Mouse (Mus musculus) thymus, postnatal 4 days (tissue): ENCODE measurements around the gene Plin5.
"Not testable (repeated sequence)": the region's sequence is repeated elsewhere in the genome, so short reads cannot be mapped to it uniquely, and the experiment has no call there.

Source experiments
- DNase-seq: peaks from one replicate; pipeline ENCODE4 v3.0.0; 2021

The Plin5 gene

DNA sequence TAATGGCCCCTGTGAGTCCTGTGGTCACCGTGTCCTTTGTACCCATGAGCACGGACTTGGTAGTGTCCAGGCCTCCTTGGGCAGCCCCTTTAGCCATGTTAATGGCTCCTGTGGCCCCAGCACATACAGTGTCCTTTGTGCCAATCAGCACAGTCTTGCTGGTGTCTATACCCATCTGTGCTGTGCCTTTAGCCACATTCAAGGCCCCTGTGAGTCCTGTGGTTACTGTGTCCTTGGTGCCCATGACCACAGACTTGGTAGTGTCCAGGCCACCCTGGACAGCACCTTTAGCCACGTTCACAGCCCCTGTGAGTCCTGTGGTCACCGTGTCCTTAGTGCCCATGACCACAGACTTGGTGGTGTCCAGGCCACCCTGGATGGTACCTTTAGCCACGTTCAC, 12.6 kb downstream of the Plin5 start:
- DNase-seq: not testable (repeated sequence)

DNA sequence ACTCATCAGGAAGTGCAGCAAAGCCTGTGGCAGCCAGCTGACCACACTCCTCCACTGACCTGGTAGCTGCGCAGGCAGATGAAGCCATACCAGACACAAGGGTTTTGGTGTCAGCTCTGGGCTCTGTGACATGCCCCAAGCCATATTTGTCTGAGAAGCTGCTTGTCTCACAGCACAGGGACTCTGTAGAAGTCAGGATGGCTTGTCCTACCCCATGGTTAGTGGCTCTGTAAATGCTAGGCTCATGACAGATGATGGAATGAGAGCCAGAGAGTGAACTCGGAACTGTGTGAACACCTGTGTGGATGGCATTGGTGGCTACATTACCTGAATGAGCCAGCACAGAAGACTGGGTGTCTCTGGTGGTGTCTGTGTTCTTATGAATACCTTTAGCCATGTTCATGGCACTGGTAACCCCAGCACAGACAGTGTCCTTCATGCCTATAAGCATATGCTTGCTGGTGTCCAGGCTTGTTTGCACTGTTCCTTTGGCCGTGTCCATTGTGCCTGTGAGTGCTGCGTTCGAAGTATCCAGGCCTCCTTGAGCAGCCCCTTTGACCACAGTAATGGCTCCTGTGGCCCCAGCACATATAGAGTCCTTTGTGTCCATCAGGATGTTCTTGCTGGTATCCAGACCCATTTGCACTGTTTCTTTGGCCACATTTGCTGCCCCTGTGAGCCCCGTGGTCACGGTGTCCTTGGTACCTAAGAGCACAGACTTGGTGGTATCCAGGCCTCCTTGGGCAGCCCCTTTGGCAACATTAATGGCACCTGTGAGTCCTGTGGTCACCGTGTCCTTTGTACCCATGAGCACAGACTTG, 13.7 kb downstream of the Plin5 start:
- DNase-seq: no peak

DNA sequence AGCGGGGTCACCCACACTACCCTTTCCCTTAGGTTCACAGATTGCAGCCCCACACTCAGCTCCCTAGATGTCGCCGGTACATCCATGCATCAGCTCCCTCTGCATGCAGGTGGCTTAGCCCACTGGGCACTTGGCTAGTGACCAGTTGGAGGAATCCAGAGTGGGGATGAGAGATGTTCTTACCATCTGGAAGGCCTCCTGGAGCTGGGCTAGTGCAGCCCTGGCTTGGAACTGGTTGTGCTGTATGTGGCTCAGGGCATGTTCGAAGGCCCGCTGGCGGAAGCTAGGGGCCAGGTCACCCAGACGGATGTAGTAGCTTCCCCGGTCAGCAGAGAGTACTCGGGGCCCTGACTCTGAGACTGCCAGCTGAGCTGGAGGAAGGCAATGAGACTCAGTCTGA, 14.5 kb downstream of the Plin5 start:
- DNase-seq: no peak

DNA sequence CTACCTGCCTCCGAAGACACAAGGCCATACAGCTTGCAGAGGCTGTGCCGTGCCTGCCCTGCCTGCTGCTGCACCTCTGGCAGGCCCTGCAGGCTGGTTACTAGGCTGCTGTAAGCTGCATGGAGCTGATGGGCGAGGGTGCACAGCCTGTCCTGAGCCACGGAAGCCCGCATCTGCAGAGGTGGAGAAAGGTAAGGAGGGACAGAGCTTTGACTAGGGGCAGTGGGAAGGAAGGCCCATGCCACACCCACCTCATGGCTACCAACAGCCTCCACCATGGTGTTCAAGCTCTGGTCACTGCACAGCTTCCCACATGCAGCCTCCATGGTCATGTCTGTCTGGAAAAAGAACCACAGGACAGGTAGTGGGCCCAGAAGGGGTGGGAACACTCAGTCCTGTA, 15.2 kb downstream of the Plin5 start:
- DNase-seq: no peak

DNA sequence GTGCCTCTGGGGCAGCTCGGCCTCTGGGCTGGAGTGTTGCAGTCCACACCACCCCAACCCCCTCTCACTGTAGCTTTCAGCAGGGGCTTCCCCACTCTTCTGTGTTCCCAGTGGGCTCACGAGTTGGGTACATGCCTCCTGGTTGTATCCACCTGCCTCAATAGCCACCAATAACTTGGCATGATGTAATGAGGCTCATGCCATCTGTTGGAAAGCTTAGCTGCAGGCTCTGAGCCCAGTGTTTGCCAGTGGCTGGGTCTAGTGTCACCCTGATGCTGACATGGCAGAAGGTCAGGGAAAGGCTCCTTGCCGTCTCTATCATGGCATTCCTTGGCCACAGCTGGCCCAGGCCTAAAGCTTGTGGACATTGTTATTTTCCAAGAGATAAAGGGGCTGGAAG, 16.6 kb downstream of the Plin5 start:
- DNase-seq: no peak

DNA sequence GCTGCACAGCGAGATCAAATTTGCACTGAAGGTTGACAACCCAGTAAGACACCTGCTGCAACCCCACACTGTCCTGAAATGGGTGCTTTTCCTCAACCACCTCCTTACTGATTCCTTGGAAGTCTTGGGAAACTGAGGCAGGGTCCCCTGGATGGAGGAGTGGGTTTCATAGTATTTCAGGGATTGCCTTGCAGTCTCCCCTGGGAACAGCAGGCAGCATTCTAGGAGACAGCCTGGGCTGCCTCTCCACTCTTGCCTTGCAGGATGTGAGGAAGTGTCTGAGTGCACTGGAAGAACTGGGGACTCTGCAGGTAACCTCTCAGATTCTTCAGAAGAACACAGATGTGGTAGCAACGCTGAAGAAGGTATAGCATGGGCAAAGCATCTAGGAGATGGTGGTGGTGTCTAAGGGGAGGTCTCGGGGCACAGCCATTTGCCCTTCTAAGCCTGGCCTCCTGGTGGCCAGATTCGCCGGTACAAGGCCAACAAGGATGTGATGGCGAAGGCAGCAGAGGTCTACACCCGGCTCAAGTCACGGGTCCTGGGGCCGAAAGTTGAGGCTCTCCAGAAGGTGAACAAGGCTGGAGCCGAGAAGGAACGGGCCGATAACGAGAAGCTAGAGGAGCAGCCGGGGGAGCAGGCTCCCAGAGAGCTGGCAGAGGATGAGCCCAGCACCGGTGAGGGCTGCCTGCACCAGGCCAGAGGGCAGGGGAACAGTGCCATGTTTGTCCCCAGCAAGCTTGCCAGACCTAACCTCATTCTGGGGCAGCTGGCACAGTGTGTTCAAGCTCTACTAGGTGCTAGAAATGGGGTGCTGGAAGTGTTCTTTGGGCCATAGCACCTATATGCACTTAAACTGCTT, 18.5 kb downstream of the Plin5 start:
- peak; percentile 42 for DNase-seq

DNA sequence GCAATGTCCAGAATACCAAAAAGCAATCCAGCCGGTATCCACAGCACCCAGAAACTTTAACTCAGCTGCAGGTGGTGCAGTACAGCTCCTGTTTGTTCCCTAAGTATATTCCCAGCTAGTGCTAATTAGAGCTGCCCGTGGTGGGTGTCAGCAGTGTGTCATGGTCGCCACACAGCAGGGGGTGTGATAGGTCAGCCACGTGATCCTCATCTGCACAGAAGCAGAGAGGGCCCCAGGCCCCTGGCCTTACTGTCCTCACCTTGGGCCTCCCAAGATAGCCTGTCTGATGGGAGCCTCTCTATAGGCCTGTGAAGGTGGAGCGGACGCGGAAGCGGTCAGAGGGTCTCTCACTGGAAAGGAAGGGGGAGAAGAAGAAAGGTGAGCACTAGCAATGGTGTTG, 19.2 kb downstream of the Plin5 start:
- DNase-seq: no peak

DNA sequence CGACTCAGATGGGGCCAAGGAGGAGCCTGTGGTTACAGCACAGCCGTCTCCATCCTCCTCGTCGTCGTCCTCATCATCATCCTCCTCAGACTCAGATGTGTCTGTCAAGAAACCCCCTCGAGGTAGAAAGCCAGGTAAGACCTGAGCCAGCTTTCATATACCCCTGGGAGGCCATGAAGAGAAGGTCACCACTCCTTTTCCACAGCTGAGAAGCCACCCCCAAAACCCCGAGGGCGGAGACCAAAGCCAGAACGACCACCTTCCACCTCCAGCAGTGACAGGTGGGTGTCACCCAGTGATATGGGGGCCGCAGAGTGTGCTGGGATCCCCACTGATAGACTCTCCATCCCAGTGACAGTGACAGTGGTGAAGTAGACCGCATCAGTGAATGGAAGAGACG, 20.5 kb downstream of the Plin5 start:
- DNase-seq: no peak

DNA sequence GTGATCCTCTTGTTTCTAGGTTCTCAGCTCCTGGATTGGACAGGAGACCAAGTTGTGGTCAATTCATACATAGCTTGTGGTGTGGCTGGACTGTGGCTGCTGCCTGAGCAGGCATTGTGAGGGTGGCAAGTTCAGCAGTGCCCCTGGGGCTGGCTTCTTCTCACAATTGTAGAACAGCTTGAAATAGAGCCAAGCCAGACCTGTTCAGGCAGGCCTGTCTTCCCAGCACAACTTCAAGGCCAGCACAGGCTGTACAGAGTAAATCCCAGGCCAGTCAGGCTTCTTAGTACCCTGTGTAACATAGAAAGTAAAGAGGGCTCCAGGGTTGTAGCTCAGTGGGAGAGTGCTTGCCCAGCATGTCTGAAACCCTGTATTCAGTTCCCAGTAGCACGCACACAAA, 24.6 kb downstream of the Plin5 start:
- DNase-seq: no peak

DNA sequence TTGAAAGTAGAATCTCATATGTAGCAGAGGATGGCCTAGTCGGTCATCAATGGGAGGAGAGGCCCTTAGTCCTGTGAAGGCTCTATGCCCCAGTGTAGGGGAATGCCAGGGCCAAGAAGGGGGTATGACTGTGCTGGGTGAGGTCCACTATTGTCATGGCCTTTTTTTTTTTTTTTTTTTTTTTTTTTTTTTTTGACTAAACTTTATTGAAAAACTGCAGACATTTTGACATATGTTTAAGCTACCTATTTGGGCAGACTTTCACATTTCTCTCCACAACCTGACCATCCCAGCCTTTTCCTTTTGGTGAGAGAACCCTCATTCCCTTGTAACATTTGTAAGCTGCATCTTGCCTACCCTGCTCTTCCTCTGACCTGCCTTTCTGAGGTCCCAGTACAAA, 25.1 kb downstream of the Plin5 start:
- no peak for DNase-seq

DNA sequence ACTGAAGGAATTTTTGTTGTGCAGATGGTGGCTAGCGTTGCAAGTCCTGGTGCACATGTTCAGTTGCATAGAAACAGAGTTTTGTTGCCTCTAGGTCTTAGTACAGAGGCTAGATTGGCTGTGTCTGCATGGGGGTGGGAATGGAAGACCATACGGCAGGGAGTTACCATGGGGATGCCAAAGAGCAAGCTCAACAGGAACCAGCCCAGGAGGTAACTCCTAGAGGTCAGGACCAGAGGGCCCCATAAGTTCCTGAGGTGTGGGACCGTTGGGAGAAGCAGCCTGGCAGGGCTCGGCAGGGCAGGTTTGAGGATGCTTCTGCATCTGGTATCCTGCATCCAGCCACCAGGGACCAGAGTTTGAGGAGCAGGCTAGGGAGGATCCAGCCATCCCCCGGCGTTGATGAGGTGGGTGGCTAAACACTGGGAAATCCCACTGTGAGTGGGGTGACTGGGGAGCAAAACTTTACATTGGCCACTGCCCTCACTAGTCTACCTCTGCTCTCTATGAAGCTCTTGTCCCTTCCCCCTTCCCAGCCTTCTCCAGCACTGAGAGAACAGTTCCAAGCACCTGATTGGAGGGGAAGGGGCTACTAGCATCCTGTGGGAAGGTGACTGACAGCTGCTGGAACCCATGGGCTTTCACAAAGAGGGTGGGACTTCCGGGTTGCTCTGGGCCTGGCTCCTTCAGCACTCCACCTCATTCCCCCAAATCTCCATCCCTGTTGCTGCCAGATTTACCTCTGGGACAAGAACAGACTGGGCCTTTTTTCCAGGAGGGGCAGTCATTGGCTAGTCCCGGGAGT, 36.4 kb downstream of the Plin5 start:
- DNase-seq: peak; percentile 34

DNA sequence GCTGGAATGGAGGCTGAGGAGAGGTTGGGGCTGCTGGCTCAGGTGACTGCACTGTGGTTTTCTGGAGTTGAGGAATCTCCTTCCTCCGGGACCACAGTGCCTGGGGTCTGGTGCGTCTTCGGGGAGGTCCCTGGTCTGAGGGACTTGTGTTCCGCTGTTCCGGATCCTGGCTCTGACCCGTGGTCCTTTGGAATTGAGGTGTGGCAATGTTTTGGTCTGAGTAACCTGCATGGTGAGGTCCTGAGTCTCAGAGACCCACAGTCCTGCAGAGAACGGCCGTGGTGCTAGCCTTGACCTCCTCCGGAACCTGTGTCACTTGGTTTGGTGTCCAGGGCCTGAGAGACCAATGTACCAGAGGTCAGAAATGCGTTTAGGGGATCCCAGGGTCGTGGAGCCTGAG, 37.5 kb downstream of the Plin5 start:
- DNase-seq: no peak

DNA sequence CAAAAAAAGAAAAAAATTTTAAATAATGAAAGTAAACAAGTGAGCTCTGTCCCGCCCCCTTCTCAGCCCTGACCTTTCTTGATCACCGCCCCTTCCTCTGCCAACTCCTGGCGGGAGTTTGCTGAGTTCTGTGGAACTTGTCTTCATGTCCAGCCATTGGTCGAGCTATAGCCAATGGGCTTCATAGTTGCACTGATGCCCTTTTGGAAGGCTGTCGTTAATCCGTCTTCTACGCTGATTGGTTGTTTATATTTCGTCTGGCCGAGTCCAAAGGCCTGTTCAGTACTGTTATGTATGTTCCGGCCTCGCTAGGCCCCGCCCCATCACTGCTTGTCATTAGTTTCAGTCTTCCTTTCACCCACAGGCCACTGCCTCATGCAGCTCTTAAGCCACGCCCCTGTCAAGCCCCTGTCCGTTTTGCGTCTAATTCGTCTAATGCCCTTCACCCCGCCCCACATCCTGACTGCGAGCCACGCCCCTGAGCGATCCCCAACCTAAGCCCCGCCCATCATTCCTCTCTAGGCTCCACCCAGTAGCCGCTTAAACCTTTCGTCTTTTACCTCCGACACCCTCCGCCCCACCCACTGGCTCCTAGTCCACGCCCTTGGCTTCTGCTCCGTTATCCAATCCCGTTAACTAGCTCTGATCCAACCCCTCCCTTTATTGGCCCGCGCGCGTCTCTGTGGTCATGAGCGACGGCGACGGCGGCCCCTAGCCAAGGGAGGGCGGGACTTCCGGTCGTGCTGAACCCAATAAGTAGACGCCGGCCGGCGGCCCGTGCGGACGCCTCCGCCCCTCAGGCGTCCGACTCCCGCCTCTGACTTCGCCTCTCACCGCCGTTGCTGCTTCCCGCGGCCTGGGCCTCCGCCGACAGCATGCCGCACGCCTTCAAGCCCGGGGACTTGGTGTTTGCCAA, 38.3 kb downstream of the Plin5 start, which contains the start of gene Hdgfl2:
Hdgfl2 (plus strand) TSS at position 755 of the 916 bp plus-strand sequence.
- peak; percentile 99 for DNase-seq

DNA sequence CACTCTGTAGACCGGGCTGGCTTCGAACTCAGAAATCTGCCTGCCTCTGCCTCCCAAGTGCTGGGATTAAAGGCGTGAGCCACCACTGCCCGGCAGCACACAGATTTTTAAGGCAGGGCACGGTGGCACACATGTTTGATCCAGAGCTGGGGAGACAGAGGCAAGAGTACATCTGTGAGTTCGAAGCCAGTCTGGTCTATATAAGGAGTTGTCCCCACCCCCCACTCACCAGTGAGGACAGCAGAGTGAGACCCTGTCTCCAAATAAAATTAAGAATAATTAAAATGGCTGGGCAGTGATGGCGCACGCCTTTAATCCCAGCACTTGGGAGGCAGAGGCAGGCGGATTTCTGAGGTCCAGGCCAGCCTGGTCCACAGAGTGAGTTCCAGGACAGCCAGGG, 39.0 kb downstream of the Plin5 start:
- peak; percentile 27 for DNase-seq

DNA sequence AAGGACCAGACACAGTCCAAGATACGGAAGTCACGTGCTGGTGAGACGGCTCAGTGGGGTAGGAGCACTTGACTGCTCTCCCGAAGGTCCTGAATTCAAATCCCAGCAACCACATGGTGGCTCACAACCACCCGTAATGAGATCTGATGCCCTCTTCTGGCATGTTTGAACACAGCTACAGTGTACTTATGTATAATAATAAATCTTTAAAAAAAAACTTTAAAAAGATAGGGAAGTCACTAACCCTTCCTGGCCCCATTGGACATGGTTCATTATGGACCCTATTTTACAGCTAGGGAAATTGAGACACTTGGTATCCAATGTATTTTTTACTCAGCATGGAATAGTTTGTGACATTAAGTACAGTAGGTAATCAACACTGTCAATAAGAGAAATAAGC, 39.9 kb downstream of the Plin5 start:
- DNase-seq: no peak

DNA sequence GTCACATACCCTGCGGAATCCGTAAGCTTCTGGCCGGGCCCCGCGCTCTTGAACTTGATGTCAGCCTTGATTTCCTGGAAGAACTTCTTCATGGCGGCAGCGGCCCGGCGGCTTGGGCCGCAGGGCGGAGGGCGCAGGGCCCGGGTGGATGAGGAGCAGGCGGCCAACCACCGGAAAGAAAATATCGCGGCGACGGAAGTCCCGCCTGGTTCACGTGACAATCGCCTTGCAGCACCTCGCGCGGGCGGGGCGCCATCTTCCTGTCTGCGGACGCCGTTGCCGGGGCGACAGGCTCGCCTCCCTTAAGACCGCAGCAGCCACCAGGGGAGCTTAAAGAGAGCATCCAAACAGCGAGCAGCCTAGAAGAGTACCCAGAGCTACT, 42.6 kb downstream of the Plin5 start, which contains the start of gene Ubxn6:
Ubxn6 (minus strand) TSS at position 202 of the 382 bp plus-strand sequence.
- peak; percentile 98 for DNase-seq

DNA sequence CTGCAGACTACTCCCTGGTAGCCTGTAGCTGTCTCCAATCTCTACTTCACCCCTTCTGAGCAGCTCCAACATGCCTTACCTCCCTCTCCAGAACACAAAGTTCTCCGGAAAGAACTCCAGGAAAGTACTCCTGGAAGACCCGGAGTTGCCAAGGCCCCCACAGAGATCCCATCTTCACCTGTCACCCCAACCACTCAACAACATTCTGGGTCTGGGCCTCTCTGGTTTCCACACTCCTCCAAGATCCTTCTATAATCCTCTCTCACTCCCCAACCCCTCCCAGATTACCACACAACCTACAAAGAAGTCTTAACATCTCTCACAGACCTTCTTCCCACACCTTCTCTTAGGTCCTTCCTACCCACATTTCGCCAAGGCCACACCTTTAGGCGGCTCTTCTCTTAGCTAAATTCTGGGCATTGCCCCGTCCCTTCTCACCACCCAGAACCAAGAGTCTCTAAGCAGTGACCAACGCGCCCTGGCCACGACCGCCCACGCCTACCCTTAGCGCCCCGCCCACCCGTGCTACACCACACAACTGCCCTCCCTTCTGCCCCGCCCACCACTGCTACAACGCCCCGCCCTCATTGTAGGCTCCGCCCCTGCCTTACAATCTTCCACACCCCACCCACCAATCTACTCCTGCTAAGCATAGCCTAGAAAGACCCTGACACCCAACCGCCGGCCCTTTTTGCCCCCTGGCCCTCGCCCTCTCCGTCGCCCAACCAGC, 43.1 kb downstream of the Plin5 start:
- peak; percentile 90 for DNase-seq

DNA sequence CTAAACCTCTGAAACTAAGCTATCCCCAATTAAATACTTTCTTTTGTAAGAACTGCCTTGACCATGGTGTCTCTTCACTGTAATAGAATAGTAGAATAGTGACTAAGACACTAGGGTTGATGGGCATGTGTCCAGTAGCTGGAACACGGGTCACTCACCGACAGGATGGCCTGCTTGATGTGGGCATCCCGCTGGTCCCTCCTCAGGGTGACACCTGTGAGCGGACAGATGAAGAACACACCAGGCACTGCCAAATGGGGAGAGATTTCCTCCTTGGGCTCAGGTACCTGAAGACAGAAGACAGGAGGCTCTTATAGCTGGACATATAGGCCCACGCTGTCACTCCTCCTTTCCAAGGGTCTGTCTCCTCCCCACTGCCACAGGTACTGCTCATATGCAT, 45.2 kb downstream of the Plin5 start:
- no peak for DNase-seq

DNA sequence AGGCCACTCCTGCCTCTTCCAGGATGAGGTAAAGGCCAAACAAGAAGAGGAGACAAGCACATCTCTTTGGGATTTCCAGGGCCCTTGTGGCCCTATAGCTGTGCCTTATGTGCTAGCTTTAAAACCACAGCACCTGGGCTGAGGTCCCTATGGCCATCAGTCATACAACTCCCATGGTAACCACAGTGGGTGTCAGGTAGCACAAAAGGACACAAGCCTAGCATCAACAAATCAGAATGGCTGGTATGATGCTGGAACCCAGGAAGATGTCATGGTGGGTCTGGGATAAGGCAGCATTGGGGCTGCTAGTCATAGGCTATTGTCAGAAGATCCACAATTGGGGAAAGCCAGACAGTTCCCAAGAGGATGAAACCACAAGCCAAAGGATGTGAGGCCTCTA, 46.3 kb downstream of the Plin5 start:
- no peak for DNase-seq

DNA sequence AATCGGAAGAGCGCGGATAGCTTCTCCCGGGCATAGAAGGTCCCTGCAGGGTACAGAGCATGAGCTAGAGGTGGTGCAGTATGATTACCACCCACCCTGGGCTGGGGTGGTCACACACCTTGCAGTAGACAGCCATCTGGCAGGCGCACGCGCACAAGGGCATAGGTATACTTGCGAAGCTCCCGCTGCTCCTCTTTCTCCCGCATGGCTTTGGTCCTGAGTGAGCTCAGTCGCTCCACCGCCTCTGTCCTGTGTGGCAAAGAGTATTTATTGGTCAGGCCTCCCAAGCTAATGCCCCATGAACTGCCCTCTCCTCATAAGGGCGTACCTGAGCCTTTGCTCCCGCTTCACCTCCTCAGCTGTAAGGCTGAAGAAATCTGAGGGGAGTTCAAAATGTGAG, 48.3 kb downstream of the Plin5 start:
- no peak for DNase-seq

DNA sequence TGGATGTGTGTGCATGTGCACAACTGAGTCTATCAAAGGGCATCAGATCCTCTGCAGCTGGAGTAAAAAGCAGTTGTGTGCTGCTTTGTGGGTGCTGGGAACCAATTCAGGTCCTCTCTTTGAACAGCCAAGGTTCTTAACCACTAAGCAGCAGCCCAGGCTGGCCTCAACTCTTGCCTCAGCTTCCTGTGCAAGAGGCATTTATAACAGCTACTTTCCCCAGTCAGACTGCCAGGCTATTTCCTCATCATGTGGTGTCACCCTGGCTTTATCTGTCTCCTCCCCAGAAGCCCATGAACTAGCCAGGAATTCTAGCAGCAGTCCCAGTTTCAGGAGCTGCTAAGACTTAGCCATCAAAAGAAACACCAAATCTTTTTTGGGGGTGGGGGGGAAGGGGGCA, 50.9 kb downstream of the Plin5 start:
- DNase-seq: no peak
